Mouse (Mus musculus) large intestine, adult 2 months (tissue): ENCODE data around the gene Begain. TPM values are rescaled to one million over a fixed set of nuclear protein-coding genes. Genes with fewer than 3 reads are reported as not detected.

Experiments used
- DNase-seq: peaks from one replicate; pipeline ENCODE4 v3.0.0-alpha.2; 2012; ENCODE audit warnings: low read depth, low spot score
- WGBS: fragments of 180-500 bp; shearing (Covaris S2); methylation state at CpG from one replicate; pipeline ENCODE4 v1.1.7; 2018; 5-methylcytosine and 5-hydroxymethylcytosine counted together
- polyA plus RNA-seq: library from polyadenylated mRNA; depleted of rRNA; stranded (reverse); fragments of >200 nt; gene quantifications from 2 replicates; pipeline ENCODE4 v1.2.3, GENCODE M21; 2012

The Begain gene
- polyA plus RNA-seq, 1 experiment, result 1.3 TPM

DNA sequence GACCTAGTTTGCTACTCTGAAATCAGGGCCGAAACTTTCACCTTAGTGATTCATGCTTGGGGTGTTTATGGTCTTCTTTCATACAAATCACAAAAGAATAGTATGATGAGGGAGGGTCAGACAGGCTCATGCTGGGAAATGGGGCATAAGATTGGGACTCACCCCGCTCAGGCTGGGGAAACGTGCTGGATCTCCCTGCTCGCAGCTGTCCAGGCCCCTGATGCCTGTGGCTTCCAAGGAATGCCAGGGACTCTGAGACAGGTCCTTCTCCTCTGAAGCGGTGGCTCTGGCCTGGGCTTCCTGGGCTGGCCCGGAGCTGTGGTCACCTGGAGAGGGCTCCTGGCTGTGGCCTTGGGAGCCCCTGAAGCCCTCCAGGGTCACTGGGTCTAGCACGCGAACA lies 9.4 kb downstream of the Begain start:
- no peak for DNase-seq
- 80% methylated on average over 8 of the region's 8 CpGs for WGBS

DNA sequence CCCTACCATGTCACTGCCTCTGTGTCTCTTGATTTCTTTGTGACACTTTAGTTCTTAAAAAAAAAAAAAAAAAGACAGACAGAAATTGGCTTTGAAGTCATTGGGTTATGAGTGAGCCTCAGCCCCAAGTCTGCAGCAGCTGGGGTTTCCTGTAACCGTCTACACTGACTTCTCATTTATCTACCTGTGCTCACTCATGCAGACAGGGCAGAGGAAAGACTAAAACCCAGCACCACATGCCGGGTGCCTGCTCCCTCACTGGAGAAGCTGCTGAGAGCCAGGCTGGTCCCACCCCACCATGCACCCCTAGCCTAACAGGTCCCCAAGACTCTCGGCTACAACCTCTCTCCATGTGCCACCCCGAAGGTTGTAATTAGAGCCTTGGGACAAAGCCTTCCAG lies 10.3 kb downstream of the Begain start:
- no peak for DNase-seq
- whole genome bisulfite sequencing, result 68% methylated on average over 4 of the region's 4 CpGs

DNA sequence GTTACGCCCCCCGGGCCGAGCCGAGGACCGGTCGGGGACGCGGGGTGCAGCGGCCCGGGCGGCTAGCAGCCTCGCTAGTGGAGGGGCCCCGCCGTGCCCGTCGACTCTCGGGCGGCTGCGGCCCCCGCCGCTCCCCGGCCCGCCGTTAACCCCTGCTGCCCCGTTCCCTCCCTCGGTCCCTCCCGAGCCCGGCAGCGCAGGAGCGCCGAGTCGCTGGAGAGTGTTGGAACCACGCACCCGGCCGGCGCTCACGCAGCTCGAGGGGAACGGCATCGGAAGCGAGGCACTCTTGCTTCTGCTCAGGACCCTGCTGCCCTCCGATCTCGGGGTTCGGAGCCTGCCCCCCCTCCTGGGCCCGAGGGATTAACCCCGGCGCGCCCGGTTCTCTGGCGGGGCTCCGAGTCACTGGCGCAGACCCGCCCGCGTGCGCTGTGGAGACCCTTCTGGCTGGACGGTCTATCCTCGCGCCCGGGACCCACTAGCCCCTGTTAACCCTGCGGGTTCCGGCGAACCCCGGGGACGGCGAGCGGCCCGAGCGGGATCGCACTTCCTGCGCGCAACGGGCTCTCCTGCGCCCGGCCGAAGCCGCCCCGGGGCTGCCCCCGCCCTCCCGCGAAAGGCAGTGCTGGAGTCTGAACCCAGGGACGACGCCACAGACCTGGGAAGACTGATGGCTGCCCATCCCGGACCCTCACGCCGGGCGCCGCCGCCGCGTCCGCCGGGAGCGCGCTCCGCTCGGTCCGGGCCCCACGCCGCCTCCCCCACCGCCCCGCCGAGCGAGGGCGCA lies 14.8 kb downstream of the Begain start:
- under 1% methylated on average over 104 of the region's 105 CpGs for WGBS
- no peak for DNase-seq

DNA sequence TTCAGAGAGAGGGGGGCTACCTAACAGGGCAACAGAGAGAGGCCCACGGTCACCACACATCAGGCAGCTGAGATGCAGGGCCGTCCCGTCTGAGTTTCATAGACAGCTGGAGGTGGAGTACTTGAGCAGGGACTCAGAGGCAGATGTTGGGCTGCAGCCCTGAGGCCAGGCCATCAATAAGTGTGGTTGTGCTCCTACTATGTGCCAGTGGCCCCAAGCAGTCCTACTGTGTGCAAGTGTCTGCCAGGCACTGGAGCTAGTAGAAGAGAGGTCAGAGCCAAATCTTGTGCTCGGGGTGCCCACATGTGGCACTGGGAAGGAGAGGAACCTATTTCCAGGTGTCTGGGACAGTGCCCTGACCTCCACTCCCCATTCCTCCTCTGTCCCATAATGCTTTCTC lies 18.1 kb downstream of the Begain start:
- DNase-seq, result no peak
- whole genome bisulfite sequencing, result 87% methylated on average over 4 of the region's 4 CpGs

DNA sequence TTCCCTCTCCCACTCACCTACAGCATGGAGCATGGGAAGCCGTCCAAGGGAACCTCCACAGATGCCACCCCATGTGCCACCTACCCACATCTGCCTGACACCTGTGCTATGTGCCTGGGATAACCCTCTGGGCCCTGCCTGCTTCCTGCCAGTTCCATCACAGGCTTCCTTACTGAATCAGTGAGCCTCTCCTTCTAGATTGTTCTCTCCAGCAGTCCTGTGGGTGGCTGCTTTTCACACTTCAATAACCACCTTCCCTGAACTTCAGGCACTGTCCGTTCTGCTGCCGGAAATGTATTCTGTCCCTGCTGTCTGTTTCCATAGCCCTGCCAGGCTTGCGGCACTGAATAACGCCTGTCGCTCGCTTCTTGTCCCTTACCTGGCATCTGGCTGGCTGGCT lies 22.4 kb downstream of the Begain start:
- 79% methylated on average over 7 of the region's 7 CpGs for WGBS
- DNase-seq, result no peak

DNA sequence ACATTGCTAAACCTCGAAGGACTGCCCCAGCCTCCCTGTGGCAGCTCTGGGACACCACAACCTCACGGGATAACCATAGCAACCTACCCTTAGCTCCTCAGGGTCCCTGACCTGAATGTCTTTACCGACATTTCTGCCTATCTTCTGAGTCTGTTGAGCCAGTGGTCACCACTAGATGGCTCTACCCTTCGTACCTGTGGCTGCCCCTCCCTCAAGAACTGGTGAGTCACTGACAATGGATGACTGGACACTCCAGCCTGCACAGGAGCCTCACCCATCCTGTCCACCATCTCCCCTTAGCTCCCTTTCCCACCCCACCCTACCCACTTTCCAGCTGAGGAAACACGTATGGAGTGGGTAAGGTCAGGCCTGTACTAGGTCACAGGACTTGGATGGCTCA lies 23.5 kb downstream of the Begain start:
- 17% methylated on average over 5 of the region's 5 CpGs for WGBS
- DNase-seq, result no peak

DNA sequence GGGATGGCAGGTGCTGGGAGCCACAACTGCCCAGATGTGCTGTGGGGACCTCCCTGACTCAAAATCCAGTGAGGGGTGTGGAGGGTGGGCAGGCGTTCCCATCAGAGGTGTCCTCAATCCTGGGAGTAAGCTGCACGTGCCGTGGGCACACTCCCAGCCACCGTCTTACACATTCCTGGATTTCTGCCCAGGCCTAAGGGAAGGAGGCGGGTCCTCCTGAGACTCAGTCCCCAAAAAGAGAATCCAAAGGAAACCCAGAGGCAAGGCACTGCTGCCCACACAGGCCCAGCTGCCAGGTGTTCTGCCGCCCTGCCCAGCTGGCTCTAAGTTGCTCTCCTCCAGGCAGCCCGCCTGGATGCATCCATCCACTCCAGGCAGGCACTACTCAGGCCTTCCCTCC lies 28.7 kb downstream of the Begain start:
- no peak for DNase-seq

DNA sequence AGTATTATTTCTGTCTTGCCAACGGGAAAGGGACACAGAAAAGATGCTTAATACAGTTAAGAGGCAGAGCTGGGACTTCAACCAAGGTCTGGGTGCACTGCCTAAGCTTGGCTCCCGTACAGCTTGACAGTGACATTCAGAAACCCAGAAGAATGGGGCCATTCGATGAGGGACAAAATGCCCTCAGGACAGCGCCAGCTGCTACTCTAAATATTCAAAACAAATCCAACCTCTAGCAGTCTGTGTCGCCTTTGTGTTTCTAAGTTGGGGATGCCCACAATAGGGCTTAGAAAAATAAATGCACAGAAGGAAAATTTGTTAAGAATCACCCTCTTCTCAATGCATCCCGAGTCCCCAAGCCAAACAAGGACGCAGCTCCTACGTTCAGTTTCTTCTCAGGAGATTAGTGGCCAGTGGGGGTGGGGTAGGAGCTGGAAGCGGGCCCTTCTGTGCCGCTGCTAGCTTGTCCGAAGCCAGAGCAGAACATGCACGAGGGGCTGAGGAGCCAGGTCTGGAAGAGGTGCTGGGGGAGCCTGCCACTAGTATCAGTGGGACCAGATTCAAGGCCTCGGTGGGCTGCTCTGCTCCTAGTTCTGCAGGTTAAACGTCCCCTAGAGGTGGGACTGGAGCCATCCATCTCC lies 29.7 kb downstream of the Begain start:
- DNase-seq, result no peak
- WGBS, result 61% methylated on average over 14 of the region's 14 CpGs

More for the DNA sequence above, 28.7 kb downstream of the Begain start:
- 38% methylated on average over 7 of the region's 7 CpGs for WGBS

DNA sequence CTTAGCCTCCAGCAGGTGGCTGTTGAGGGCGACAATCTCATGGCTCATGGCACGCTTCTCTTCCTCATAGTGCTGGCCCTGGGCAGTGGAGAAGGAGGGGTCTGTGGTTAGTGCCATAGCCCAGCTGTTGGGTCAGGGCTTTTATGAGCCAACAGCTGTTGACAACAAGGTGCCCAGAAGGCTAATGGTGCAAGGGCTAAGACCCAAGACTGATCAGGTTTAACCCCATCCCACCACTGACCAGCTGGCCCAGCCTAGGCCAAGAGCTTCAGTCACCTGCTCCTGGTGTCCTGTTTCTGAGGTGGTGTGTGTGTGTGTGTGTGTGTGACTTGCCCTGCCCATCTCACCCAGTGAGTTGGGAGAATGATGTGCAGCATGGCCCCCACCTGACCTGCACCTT lies 31.0 kb downstream of the Begain start:
- WGBS, result 70% methylated on average over 2 of the region's 2 CpGs
- DNase-seq, result no peak

DNA sequence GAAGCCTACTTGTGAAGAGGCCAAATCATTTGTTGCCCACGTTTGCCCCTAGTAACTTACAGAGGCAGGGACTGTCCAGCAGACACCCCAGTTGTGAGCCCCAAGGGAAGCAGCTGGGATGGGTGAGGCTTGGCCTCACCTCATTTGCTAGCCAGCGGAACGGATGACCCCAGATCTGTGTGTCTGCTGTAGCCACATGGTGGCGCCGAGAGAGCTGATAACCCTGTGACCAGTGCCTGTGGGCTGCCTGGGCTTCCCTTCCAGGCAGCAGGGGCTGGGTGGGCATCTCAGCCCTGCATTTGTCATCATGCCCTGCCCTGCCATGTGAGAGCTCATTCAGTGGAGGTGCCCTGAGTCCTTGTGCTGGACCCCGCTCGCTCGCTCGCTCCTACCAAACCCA lies 44.2 kb downstream of the Begain start:
- WGBS, result 82% methylated on average over 9 of the region's 9 CpGs
- no peak for DNase-seq

DNA sequence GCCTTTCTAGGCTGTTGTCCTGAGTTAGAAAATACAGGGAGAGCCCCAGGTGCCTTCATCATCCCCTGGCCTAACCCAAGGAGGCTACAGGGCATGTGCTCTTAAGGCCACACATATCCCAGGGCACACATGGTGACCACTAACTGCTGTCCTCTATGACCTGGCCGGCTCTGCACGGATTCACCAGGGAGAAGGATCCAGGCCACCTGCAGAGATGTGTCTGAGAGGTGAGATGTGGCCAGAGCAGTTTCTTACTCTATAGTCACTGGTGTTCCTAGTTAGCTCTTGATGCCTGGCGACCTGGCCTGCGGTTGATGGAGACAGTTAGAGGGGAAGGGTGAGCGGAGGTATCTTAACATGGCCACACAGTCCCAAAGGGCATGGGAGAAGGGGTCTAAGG lies 45.1 kb downstream of the Begain start:
- no peak for DNase-seq
- whole genome bisulfite sequencing, result 89% methylated on average over 5 of the region's 5 CpGs

DNA sequence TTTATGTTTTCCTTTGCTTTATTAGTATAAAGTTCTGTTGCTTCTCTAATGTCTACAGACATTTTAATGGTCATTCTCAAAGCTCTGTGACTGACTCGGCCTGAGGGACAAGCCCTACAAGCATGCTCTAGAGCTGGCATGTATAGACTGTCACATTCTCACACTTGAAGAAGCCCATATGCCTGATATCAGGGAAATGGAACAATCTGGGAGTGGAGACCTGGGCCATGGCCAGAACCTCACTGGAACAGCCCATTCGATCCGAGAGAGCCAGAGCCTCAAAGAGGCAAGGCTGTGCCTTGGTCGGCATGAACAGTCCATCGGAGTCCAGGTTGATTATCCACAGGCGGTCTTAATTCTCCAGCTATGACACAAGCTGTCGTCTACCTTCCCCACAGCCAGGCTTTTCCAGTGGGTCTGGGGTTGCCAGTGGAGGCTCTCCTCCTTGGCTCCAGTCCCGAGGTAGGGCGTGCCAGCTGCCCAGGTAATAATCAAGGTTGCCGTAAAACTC lies 45.8 kb downstream of the Begain start:
- 25% methylated on average over 10 of the region's 10 CpGs for WGBS
- DNase-seq, result no peak

DNA sequence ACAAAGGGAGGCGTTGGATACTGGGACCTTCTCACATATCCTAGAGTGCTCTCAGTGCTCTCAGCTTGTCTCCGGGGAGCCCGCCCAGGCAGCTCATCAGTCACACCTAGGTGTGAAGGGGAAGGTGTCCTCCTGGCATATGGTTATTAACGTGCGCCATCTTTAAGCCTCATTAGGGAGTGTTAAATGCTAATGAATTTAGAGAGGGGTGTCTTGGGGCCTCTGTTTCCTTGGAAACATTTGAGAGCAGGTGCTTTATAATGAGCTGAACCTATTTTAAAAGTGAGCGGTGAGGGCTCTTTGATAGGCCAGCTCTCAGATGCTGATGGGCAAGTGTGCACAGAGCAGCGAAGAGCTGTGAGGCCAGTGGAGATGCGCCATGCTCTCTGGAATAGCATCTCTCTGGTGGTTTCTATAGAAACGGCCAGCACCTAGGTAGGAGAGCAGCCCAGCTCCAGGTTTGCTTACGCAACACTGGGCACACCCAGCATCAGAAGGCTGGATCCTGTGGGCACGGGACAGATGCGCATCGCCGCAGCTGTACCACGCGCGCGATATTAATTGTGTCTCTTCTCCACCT lies 57.9 kb downstream of the Begain start:
- 86% methylated on average over 18 of the region's 18 CpGs for WGBS
- DNase-seq, result no peak

DNA sequence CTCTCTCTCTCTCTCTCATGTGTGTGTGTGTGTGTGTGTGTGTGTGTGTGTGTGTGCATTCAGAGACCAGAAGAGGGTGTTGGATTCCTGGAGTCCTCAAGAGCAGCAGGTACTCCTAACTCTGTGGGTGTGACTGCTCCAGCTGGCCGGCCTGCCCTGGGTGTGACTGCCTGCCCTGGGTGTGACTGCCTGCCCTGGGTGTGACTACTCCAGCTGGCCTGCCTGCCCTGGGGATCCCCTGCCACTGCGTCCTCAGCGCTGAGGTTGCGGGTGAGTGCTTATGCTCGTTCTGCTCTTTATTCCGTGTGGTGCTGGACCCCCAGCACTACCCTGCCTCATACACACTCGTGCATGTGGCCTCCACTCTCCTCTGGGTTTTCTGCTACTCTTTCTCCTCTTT lies 65.0 kb downstream of the Begain start:
- no peak for DNase-seq
- WGBS, result 40% methylated on average over 7 of the region's 7 CpGs

DNA sequence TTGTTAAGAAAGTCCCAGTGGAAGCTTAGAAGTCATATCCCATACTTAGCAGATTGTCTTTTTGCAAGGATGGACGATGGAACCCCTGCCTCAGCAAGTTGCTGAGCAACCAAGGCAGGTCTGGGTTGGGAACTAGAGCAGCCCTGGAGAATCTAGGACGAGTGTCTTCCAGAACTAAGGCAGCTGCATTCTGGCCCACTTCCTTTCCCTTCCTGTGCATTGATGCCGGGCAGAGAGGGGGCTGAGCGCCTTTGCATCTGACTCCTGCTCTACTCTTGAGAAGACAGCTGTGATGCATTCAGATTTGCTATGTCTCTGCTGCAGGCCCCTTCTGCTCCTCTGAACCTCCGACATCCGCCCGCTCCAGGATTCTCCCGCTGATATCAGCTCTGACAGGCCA lies 70.8 kb downstream of the Begain start:
- 90% methylated on average over 8 of the region's 8 CpGs for WGBS

DNA sequence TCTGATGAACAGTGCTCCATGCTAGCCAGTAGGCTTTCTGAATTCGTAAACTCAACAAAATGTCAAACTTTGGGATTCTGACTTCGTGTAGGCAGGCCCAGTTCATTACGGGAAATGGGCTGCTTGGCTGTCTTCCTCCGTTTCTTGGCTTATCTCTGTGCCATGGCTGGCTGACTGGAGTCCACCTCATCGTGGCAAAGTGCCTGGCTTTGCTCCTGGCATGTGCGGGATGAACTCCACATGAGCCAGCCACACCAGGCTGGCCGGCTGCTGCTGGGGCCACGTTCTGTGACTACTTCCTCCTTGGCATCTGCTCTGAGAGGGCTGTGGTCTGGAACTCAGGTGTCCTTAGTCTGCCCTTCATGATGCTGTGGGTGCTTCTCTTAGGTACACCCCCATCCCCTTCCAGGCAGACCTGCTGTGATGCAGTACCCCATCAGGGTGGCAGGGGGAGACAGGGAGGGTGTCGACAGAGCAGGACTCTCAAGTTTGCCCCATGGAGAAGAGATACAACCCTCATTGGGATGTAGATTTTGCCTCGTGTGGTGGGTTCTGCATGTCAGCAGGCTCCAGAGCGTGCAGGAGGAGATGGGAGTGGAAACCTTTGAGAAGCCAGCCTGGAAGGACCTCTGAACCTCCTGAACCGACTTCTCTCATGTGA lies 71.9 kb downstream of the Begain start:
- no peak for DNase-seq
- 81% methylated on average over 12 of the region's 12 CpGs for WGBS

More for the DNA sequence above, 70.8 kb downstream of the Begain start:
- DNase-seq, result no peak

DNA sequence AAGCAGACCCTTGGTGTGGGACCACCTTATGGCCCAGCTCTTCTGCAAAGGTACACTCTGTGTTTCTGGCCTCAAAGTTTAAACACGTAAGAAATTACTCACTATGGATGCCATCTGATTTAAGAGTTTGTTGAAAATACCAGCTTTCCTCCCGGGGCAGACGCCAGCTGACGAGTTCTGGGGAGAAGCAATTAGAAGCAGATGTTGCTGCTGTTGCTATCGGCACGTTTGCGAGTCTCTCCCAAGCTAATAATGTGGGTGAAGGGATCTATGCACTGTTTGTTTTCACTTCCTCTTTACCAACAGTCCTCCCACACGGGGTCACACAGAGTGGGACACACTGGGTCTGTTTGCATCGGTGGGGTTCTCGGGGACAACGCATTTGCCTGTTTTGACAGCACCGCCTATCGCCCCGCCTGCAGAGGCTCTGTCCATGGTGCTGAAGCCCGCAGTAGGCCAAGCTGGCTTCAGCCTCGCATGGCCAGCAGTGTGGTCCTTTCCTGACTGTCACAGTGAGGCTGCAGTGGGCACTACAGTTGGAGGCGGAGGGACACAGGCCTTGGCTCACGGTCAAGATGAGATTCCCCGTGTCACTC lies 73.5 kb downstream of the Begain start:
- DNase-seq, result no peak

DNA sequence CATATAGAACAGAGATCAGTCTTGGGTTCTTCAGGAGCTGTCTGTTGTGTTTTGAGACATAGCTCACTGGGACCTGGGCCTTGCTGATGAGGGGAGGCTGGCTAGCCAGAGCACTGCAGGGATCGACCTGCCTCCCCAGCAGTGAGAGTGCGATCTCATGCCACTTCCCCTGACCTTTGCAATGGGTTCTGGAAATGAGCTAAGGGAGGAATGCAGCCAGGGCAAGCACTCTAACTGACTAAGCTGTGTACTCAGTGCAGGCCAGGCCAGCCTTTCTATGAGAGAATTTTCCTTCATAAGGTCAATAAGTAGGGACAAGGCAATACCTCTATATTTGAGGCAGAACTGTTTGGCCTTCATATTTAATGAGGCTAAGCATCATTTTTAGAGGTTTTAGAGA lies 75.0 kb downstream of the Begain start:
- no peak for DNase-seq
- WGBS, result 64% methylated on average over 2 of the region's 2 CpGs

More for the DNA sequence above, 73.5 kb downstream of the Begain start:
- WGBS, result 8% methylated on average over 19 of the region's 19 CpGs

DNA sequence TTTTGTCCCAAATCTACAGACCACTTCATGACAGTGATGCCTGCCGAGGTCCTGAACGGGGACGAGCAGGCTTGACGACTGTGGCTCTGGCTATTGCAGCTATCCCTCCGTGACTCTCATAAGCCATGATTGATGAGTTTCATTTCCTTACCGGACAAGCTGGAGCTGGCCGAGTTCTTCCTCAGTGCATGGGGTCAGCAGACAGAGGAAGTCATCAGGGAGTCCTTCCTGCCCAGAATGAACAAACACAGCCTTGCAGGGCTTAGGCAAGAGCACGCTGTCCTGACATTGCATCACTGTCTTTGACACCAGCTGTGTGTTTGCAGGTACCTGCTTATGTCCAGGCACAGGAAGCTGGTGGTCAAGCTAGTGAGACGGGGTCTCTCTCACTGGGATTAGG lies 77.6 kb downstream of the Begain start:
- 61% methylated on average over 9 of the region's 9 CpGs for WGBS
- DNase-seq, result no peak

DNA sequence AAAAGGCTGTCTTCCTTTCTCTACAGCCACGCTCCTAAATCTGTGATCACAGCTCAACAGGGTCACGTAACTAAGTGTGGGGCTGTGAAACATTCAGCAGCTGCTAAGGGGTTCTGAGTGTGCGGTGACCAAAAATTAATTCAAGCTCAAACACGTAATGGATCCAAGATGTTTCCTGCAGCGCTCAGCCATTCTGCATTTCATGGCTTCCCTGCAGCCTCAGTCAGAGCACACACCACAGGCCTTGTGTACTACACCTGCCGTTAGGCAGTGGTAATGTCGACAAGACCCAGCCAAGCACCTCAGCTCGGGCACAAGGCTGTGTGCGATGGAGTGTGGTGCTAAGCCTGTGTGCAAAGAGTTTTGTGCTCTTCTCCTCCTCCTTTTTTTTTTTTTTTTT lies 80.6 kb downstream of the Begain start:
- DNase-seq, result no peak
- WGBS, result 94% methylated on average over 9 of the region's 9 CpGs
